Mouse (Mus musculus) neutrophil, adult 5-6 weeks (primary cell): Measurements from ENCODE around the gene Lrmda. TPM values are rescaled to one million over a fixed set of nuclear protein-coding genes. Genes with fewer than 3 reads are reported as not detected.
A peak's percentile ranks its signal among the peaks of the same experiment; 100 is the strongest.
"Not testable (repeated sequence)": the region's sequence is repeated elsewhere in the genome, so short reads cannot be mapped to it uniquely, and the experiment has no call there.

Source experiments
- ATAC-seq: fragments of 151-379, 151-347 bp; 2 replicates; pipeline ENCODE4 v1.8.0; 2017; ENCODE audit warnings: mild to moderate bottlenecking, moderate TSS enrichment; ENCODE audit not compliant: insufficient number of reproducible peaks, poor library complexity, low FRiP score, severe bottlenecking; ENCODE audit errors: extremely low read depth
- total RNA-seq: library from RNA; stranded (forward); fragments of 200-1000 nt; gene quantifications from 2 replicates; pipeline ENCODE4 v1.2.3, GENCODE M21; 2017

The Lrmda gene
- total RNA-seq, 1 experiment from 2014 or later, result 5.2 TPM

DNA sequence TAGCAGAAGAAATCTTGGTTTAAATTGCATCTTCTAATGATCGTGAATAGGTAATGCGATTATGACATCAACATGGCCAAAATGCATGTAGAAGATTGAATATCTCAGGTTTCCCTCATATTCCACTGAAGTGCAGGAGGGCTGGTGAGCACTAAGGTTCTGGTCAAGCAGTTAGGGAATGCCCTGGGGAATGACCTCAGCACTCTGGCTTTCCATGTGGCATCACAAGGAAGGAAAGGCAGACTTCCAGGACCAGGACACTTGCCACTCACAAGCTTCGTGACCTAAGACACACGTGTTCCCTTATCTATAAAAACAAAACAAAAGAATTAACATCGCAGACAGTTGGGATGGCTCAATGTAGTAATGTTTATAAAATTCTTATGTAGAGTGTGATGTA, 728.3 kb downstream of the Lrmda start:
- ATAC-seq, result no peak

GRCm38 (mm10) chr14:22750409-22750808, 730.9 kb downstream of the Lrmda start:
- ATAC-seq, result no peak

GRCm38 (mm10) chr14:22751290-22751689, 731.8 kb downstream of the Lrmda start:
- no peak for ATAC-seq

DNA sequence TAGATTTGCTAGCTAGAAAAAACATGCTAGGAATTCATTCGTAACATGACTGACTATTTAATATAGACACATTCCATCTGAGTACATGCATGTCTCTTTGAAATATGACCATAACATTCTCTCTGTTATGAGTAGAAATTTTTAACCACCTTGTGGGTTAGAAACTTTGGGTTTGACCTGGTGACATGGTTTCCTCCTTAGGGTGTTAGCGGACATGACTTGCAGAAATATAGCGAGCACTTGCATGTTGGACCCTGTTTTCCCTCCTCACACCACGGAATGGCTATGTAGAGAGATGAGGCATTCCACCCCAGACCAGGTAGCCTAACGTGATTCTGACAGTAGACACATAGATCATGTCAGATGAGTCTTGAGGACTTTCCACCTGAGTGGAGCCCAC, 735.1 kb downstream of the Lrmda start:
- no peak for ATAC-seq

DNA sequence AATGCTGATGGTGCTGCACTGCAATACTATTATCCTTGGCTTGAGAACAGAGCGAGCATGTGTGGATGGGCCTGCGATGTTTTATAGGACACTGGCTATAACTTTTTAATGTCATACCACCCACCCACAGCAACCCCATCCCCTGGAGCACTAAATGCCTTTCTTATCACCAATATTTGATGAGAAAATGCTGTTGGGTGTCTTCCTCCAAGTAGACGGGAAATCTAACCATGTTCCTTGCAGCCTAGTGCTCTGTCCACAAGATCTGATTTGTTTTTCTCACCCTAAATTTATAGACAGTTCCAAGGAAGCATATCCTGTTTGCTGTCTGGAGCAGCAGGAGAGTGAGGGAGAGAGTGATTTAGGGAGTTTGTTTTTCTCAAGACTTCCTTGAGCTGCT, 738.0 kb downstream of the Lrmda start:
- ATAC-seq, result no peak

GRCm38 (mm10) chr14:22759216-22759615, 739.7 kb downstream of the Lrmda start:
- ATAC-seq, result no peak

DNA sequence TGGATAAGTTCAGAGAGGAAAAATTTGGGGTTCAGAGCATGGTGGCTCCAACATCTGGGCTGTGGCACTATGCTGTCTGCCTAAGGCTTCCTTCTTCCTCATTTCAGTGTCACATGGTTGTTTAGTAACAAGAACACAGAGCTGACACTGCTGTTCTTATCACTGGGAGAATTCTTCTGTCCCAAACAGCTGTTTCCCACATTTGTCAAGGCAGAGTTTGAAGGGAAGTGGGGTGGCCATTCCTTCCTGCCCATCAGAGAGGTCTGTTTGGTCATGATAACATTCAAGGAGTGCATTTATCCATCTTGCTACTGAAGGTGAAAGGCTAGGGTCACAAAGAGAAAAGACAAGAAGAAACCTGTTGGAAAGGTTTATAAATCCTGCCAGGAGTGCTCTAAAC, 740.2 kb downstream of the Lrmda start:
- no peak for ATAC-seq

GRCm38 (mm10) chr14:22760241-22761039, 740.9 kb downstream of the Lrmda start:
- ATAC-seq, result no peak

- ATAC-seq, result no peak
Measured at GRCm38 (mm10) chr14:22781709-22782108, 762.2 kb downstream of the Lrmda start.

- ATAC-seq, result no peak
Measured at GRCm38 (mm10) chr14:22782365-22782764, 762.9 kb downstream of the Lrmda start.

DNA sequence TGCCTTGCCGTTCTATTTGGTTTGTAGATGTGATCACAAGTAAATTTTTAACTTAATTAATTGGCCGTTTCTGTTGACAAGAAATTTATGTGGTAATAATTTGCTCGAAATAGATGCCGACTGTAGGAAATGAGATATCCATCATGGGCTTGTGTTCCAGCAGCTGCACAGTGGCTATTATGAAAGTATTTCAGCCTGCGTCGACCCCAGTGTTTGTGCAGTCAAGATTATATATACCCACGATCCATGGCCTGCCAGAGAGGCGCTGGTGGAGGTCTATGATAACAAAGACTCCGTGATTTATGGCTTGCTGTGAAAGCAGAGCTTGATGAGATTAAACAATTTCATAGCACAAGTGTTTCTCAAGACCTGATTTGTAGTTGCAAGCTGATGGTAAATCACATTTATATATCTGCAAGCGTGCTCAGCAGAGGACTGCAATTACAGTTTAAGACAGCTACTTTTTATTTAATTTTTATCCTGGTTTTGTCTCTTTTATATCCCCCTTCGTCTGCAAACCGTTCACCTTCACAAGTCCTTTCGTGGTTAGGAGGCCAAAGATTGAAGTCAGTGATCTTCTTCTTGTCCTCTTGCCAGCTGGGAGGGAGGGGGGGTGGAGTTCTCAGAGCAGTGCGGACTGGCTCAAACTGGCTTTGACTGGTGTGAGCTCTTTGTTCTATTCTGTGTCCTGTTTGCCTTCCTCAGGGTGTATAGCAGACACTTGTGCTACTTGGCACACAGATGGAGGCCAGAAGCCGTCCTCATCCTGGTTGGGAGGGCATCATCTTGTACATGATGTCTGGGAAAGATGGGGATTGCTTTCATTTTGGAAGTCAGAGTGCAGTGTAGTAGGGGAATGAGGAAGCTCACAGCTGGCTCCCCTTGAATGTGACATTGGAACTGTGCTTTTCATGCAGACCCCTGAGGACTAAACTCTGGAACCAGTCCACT, 764.0 kb downstream of the Lrmda start:
- no peak for ATAC-seq

GRCm38 (mm10) chr14:22800020-22800419, 780.5 kb downstream of the Lrmda start:
- ATAC-seq, result no peak

GRCm38 (mm10) chr14:22800871-22801636, 781.5 kb downstream of the Lrmda start:
- peak; percentile 46; the same call in 1 of the 2 replicates for ATAC-seq

GRCm38 (mm10) chr14:22801714-22802113, 782.2 kb downstream of the Lrmda start:
- ATAC-seq, result not testable (repeated sequence)

DNA sequence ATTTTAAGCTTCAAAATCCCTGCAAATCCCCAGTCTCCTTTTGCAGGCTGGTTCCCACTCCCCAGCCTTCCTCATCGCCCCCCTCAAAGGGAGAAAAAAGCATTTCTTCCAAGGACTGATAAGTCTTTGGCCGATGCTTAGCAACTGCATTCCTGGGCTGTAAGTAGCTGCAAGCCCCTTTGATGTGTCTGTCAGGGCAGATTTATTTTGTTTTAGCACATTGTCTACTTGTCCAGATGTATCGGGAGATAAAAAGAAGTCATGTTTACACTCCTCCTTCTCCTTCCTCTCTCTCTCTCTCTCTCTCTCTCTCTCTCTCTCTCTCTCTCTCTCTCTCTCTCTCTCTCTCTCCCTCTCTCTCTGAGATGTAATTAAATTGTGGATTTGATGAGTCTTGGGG, 787.8 kb downstream of the Lrmda start:
- no peak for ATAC-seq

- ATAC-seq, result no peak
Measured at GRCm38 (mm10) chr14:22807726-22808594, 788.4 kb downstream of the Lrmda start.

- no peak for ATAC-seq
Measured at GRCm38 (mm10) chr14:22808595-22809166, 789.2 kb downstream of the Lrmda start.

DNA sequence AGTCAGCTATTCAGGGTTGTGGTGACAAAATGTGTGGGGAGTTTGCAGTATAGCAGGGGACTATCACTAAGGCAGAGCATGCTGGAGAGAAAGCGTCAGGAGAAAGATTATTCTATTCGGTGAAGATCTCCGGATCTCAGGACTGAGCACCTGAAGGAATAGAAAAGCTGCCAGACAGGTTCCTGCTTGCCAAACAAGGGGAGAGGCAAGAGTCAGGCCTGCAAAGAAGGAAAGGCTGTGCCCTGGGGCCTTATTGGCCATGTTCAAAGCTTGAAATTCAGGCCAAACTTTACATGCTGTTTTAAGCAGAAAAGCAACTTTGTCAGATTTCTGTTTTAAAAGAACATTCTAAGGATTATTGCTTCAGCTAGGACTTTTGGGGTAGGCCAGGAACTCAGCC, 789.7 kb downstream of the Lrmda start:
- ATAC-seq, result no peak
